Mouse (Mus musculus) liver (tissue): ENCODE measurements at regions not wholly inside any gene's neighbourhood (a gene's known extent, or its start where the extent isn't known, plus 50 kb on each side); places are given as distances from the start of the nearest gene placed in this dataset.

Experiments used
- DNase-seq: peaks from one replicate; pipeline ENCODE4 v3.0.0-alpha.2; 2020; ENCODE audit warnings: mixed read lengths

DNA sequence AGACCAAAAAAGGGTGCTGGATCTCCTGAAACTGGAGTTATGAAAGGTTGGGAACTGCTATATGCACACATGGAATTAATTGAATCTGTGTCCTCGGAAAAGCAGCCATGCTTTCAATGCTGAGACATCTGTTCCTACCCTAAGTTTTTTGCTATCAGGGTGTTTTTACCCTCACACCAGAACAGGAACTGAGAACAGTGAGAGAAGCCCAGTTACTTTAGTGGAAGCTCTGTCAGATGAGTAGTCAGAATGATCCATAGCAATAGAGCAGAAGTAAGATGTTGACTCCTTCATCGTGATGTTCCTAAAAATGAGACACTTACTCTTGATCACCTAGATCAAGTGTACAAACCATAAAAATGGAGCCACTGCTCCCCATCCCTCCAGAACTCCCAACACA, 468.7 kb upstream of the Vstm2b start:
- no peak for DNase-seq

DNA sequence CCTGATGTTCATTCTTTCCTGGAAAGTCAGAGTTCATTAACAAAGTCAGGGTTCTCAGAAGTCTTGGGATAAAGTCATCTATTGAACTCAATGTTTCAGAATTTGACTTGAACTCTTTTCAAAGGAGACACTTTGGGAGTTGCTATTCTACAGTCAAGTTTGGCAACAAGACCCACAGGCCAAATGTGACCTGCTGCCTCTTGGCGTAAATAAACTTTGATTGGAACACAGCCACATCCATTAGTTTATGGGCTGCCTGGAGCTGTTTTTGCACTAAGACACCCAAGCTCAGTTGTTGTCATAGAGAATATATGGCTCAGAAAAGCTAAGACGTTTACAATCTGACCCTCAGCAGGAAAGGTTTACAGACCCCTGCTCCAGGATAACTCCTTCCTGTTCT, 464.2 kb upstream of the Vstm2b start:
- DNase-seq: no peak

DNA sequence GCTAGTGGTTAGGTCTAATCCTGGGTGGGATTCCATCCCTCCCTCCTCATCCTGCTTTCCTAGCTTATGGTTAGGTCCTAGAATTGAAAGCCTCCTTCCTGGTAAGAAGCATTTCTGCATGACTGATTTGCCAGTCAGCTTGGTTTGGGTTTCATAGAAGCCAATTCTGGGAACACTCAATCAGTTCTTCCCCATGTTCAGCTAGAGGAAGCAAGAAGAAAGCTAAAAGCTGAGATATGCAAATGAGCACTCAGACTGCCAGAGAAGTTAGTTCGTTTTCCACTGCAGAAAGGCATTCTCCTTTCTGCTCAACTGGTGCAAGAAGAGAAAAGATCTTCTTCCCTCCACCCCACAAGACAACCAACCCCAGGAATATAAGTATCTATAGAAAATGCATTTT, 457.0 kb upstream of the Vstm2b start:
- DNase-seq: no peak

DNA sequence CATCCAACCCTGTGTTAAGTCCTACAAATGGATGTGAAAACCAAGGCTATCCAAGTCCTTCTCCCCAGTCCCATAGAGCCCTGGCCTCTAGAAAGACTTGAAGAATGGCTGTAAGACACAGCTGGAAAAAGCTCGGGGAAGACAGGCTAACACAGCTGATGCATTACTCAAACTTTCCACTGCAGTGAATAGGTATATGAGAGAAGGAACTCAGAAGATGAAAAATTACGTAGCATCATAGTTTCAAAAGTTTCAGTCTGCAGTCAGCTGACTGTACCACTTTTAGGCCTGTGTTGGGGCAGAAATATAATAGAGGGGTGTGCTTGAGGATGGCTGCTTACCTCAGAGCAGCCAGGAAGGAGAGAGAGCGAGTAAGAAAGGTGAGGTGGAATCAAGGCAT, 456.3 kb upstream of the Vstm2b start:
- no peak for DNase-seq

DNA sequence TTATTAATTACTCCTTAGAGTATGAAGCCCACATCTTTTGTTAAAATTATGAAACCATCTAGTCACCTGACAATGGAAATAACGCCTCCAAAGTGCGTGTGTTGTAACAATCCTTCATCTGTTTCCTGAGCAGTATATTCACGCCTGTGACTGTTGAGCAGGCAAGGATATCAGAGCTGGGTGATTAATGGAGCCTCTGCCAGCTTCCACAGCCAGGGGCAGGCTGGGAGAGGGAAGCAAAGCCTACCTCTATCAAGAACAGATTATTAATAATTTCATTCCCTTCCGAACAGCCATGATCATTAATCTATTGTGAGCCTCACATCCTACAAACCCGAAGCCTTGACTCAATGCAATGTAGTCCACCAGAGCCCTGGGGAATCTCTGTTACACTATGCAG, 431.7 kb upstream of the Vstm2b start:
- DNase-seq: no peak

DNA sequence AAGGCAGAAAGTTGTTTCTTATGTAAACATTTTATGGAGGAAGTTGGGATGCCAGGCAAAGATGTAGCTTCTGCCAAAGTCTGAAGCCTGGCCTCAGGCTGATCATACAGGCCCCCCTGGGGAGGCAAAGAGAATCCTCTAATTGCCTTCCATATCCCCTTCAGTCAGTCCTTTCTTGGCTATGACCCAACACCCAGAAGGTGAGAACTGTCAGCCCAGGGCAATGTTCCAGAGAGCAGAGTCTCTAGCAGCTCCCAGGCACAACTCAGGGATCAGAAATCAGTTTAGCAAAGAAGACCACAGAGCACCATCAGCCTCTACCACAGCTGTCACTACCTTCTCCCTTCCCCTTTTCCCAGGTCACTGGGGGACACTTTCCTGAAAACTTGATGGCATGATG, 410.9 kb upstream of the Vstm2b start:
- DNase-seq: no peak

DNA sequence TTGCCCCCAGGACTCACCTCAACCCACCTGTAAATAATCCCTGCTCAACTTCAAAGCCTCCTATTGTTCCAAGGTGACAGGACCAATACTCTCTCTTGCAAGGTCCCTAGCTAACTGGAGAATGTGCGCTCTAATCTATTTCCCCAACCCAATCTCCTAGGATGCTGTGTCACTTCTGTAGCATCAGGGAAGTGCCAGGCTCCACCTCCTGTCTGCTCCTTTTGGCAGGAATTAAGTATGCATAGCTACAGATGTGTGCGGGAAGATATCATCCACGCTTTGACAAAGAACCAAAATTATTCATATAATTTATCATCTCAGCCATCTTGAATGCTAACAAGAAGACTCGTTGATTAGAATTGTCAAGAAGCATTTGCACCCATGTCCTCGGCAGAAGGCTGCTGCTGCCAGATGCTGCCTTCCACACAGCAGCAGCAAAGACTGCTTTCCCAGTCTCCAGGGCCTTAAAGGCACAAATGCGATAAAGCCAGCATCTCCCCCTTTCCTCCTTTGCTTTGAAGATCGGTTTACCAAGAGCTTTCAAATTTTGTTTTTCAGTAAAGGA, 375.3 kb upstream of the Vstm2b start:
- DNase-seq: no peak

DNA sequence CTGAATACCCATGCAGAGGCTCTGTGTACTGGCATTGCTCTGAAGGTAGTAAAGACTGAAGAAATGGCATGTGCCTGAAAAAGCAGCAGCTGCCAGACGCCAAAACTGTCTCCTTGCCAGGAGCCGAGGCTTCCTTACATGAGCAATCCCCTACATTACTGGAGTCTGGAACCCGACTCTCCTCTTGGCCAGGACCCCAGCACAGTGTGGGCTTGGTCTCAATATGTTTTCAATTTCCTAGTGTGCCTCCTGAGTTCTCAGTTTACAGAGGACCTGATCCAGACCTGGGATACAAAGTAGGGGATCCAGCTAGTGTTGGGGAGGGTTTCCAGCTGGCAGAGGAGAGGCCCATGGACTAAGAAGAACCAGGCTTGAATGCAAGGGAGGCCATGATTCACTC, 361.5 kb upstream of the Vstm2b start:
- DNase-seq: no peak

DNA sequence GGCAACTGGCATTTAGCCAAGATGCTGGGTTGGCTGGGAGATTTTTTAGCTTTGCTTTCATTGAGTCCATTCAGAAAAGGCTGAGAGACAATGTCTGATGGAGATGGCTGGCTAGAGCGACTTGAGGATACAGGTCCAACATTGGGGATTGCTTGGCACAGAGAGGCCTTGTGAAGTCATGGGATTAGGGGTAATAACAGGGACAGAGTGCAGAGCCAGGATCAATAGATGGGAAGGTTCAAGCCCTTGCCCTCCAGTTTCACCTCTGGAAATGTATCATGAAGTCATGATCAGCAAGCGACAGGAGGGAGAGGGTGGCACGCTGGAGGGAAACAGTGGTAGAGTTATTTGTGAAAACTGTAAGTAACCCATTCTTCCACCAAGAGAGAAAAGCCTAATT, 360.5 kb upstream of the Vstm2b start:
- DNase-seq: no peak

DNA sequence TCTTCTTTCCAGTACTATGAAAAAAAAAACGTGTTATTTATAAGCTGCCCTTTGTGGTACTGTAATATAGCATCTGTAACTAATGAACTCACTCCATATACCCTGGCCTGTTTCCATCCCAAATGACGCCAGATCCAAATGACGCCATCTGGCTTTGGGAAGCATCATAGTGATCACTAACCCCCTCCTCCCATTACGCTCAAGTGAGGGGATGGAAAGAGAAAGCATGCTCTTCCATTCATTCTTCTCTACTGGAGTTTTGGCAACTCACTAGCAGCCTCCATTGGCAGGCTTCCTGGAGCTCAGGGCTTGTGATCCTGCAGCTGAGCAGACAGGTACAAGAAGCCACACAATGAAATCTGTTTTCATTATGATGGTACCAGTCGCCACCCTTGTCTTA, 358.3 kb upstream of the Vstm2b start:
- no peak for DNase-seq

DNA sequence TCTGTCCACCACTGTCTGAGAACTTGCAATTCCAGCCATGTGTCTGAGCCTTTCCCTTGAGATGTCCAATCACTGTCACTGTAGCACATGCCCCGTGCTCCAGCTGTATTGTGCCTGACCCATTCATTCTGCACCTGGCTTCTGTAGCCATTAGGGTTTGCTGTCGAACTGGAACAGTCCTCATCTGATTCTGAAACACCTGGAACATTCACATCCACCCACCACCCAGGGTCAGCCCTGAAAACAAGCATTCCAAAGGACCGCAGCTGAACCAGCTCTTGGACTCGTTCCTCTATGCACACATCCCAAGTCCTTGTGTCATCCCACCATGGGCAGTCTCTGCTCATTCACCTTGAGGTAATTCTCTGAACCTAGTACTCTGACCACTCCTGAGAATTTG, 356.8 kb upstream of the Vstm2b start:
- no peak for DNase-seq

DNA sequence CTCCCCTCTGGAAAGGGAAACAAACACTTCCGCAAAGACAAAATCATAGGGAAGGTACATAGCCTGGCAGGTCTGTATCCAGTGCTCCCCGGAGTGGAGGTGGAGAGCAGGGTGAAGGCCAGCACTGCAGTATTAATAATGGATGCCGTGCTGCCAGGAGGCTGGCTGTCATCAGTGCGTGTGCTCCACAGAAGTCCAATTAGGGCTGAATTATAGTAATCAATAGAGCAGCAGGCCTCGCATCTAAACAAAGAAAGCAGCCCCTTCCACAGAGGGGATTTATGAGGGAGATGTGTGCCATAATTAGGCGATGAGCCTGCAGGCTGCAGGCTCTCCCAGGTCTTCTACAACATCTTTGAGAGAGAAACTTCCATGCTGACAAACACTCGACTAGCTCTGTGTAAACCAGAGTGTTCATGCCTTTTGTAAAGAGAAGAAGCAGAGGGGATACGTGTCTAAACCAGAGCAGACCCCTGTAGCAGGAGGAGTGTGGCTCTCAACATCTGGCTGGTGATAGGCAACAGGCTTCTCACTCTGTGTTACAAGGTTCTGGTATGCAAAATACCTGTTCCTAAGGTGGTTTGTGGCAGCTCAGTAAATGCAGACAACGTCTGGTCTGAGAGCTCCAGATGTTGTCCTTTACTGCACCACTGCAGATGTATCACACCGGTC, 334.5 kb upstream of the Vstm2b start:
- no peak for DNase-seq

DNA sequence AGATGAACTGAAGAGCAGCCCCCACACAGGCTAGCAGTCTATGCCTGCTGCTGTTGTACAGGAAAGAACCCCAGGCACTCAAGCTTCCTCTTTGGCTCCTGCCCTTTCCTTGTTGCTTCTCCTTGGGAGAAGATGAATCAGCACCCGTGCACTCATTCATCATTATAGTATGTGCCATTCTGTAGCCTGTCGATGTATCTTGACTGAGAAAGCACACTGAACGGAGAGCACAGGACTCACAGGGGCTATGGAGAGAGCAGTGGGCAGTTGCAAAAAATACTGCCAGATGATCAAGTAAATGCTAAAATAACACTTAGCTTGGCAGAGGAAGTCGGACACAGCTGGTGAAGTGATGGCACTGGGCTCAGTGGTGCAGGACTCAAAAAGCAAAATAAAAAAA, 322.2 kb upstream of the Vstm2b start:
- DNase-seq: no peak

DNA sequence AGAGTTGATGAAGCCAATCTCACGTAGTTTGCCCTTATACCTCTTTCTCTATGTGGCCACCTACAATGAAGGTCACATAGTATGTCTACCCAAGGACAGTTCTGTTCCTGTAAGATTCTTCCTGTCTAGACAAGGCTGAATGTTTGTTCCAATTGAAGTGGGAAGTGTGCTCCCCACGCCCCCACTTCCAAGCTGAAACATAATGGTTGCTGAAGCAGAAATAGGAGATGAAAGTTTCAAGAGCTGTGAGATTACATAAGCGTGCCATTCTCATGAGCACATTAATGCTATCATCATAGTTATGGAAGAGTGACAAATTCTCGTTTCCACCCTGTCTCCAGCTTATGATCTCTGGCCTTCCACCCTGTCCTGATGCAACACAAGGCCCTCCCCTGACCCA, 320.8 kb upstream of the Vstm2b start:
- no peak for DNase-seq

DNA sequence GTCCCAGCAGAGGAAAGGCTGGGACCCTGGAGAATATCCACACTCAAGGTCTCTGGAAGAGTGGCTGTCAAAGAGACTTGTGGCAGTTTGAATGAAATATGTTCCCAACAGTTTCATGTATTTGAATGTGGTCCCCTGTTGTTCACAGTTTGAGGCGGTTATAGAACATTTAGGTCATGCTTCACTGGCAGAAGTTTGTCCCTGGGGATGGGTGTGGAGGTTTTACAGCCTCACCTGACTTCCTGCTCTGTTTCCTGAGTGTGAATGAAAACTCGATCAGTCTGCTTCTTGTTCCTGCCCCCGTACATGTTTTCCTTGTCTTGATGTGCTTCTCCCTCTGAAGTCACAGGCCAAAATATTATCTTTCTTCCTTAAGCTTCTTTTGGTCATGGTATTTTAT, 277.4 kb upstream of the Vstm2b start:
- no peak for DNase-seq

DNA sequence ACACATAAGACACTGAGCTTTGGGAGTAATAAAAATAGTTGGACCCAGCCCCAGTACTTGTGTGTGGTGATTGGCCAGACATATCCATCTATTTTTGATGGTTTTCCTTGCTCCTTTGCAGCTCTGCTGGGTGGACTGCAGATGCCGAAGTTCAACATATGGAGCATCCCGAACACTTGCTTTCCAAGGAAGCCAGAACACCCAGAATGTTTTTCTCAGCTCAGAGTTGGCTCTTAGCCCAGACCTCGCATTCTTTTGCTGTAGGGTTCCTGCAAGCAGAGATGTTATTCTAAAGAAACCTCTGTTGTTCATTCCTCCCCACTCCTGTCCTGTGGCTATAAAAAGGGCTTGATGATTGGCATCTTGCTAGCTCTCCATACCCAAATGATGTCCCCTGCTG, 275.3 kb upstream of the Vstm2b start:
- peak; percentile 5 for DNase-seq

DNA sequence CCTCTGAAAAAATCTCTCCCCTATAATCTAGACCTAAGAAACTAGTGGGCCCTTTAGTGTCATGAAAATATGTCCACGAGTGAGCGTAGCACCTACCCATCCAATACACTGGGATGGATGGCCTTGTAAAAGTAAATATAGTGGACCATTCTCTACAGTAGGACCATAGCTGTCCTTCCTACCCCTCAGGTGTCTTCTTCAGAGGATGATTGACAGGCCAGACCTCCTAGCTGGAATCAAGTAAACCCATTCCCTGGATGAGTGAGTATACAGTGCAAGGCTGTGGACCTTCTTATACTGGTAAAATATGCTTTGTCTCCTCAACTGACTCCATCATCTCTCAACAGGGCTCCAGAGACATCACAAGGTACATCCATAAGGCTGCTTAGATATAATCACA, 274.8 kb upstream of the Vstm2b start:
- DNase-seq: no peak

DNA sequence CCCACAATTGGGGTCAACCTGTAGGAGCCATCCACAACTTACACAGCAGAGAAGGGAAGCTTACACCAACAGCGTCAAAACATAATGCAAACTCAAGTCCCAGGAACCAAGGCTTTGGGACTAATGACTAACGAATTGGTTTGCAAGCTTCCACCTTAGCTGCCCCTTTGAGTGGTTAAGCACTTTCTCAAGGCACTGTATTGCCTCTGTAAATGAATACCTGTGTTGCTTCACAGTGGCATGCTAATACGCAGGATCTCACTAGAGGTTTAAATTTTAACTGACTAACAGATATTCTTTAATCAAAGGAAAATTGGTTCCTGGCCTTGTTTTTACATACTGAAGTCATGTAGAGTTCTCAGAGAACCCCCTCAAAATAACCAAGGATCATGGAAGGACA, 261.8 kb upstream of the Vstm2b start:
- DNase-seq: no peak

DNA sequence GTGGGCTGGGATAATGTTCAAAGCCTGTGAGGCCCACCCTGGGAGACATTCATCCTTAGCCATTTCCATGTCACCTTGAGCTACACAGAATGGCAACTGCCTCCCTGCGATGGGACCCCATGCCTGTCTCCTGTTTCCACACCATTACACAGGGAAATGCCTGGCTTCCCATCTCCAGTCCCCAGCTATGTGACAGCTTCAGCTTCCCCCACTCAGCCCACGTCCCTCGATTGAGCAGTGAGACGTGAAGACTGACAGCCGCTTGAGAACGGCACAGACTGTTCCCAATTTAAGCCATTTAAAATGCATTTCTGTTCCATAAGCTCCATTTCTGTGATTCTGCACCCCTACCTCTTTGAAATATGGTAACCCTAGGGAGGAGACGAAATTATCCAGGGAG, 243.1 kb upstream of the Vstm2b start:
- DNase-seq: no peak

DNA sequence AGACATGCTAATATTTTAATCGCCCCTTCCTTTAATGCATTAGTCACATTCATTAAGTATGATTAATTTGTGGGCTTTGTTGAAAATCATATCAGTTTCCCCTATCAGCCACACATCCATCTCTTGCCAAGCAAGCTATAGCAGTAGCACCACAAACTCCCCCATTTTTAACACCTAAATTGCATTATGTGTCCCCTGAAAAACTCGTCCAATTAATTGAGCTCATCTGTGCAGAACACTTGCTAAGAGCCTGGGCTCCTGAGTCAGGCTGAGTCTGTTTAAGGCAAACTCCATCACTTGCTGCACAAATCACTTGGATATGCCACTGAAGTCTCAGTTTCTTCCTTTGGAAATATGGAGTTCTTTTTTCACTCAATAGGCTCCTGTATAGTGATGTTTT, 242.7 kb upstream of the Vstm2b start:
- DNase-seq: no peak

DNA sequence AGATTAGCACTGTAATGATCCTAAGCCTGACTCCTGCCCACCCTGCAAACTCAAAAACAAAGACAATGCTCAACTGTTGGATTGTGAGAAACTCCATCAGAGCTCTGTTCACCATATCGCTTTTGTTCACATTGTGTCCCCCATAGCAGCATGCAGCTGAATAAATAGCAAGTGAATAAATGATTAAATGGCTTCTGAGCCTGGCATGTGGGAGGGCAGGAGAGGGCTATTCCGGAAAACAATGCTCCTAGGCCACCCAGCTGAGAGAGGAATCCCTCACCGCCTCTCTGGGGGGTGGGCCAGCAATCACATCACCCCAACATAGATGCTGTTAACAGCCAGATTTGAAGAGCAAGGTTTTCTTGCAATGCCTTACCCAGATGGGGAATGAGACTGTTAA, 238.5 kb upstream of the Vstm2b start:
- no peak for DNase-seq

DNA sequence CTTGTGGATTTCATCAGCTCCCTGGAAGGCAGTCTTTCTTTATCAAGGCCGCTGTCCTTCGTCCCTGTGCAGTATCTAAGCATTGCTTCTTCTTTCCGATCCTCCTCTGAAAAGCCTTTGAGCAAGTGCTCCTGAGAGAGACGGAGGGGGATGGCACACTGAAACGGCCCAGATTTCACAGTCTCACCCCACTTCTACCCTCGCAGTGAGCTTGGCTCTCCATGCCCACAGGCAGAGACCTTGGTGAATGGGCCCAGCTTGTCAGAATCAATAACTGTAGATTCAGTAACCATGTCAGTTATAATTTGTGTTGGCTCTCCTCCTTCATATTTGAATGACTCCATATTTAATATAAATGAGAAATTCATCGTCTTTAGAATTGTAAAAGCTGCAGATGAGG, 234.3 kb upstream of the Vstm2b start:
- DNase-seq: no peak

DNA sequence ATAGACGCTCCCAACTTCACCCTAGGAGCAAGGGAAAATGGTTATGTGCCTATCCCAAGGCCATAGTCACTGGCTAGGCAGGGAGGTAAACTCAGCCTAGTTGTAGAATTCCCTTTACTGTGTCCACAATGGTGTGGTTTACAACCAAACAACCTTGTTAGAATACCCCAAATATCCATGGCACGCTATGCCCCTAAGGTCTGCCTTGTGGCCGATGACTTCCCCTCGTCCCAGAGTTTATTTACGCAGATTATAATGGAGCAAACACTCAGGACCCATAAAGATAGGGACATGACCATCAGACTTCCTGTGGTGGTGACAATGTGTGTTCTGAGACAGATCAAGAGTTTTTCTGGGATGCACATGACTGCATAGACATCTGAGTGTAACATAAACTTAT, 231.5 kb upstream of the Vstm2b start:
- DNase-seq: no peak

DNA sequence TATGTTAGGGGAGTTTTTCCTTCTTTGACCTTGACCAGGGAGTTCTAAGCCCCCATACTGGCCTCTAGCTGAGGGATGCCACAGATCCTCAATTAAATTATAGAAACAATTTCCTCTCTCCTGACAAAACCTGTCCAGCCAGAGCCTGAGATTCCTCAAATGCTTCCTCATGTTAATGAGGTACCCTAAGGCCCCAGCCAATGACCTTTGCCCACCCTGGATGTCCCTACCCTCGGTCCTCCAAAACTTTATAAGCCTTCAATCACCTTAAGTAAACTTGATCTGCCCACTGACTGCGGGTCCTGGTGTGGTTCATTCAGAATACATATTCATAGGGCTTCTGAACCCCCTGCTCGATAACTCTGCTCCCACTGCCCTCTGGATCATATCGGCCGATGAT, 227.7 kb upstream of the Vstm2b start:
- DNase-seq: no peak

DNA sequence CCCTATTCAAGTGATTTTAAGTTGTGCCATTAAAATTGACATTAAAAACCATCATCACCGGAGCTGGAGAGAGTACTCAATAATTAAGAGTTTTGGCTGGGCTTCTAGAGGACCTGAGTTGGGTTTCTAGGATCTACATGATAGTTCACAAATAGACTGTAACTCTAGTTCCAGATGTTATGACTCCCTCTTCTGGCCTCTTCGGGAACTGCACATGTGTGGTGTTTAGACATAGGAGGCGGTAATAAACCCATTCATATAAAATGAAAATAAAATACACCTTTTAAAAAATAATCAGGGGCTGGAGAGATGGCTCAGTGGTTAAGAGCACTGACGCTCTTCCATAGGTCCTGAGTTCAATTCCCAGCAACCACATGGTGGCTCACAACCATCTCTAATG, 227.1 kb upstream of the Vstm2b start:
- DNase-seq: no peak

DNA sequence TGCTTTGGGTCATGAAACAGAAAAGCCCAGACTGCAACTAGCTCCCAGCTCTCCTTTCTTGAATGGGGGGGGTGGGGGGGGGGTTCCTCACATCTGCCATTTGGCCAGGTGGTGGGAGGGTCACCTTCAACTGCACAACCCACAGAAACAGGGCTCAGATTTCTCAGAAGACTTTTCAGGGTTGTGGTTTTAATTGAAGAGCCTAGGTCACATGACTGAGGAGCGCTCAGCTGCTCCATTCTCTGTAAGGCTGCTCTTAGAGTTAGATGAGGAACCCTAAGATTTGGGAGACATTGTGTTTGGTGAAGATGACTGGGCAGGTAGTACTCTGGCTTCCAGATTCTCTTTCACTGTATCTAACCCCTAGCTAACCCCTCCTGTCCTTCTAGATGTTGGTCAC, 225.8 kb upstream of the Vstm2b start:
- no peak for DNase-seq
